Mouse (Mus musculus) CH12.LX (cell line): ENCODE results near the gene Gm5460. TPM values are rescaled to one million over a fixed set of nuclear protein-coding genes. Genes with fewer than 3 reads are reported as not detected.

Source experiments
- DNase-seq: peaks from one replicate; pipeline ENCODE4 v3.0.0-alpha.2; 2013; ENCODE audit errors: extremely low read depth
- H3K27ac ChIP-seq: 2 replicates; pipeline ENCODE4 v1.5.1; 2012; ENCODE audit warnings: low read depth, mild to moderate bottlenecking, control low read depth, moderate library complexity; ENCODE audit not compliant: insufficient read depth
- H3K27me3 ChIP-seq: replicated peaks from 2 replicates; pipeline ENCODE3; 2012; ENCODE audit warnings: inconsistent platforms
- H3K36me3 ChIP-seq, 2 experiments: replicated peaks in 1 of 2; 2 replicates each; pipeline versions ENCODE3 to v1.6.1; 2012; ENCODE audit warnings: inconsistent platforms in 1 of 2, low read length in 1 of 2, mild to moderate bottlenecking in 1 of 2, mixed read lengths in 1 of 2, moderate library complexity in 1 of 2; ENCODE audit not compliant: control insufficient read depth in 1 of 2, insufficient read depth in 1 of 2
- H3K4me1 ChIP-seq, 2 experiments: 2 replicates each; pipeline ENCODE4 v1.6.1; 2012; ENCODE audit warnings: inconsistent platforms in 1 of 2, moderate library complexity in 1 of 2; ENCODE audit not compliant: insufficient read depth in 2 of 2, control insufficient read depth in 1 of 2
- H3K4me2 ChIP-seq: 2 replicates; pipeline ENCODE4 v1.6.1; 2012; ENCODE audit warnings: low read depth, mild to moderate bottlenecking, control low read depth; ENCODE audit not compliant: poor library complexity, insufficient read depth, severe bottlenecking
- H3K4me3 ChIP-seq, 3 experiments: fragments of 150-350 bp in 1 of 3; sonication (generic) in 1 of 3; replicated peaks in 1 of 3; 2 replicates each; pipeline versions ENCODE3 to v1.5.1; 2011 to 2012; ENCODE audit warnings: low read depth in 2 of 3, low read length in 2 of 3, mild to moderate bottlenecking in 2 of 3, moderate library complexity in 2 of 3, control low read depth in 1 of 3, improper control_type of control experiment in 1 of 3, inconsistent platforms in 1 of 3, mixed read lengths in 1 of 3; ENCODE audit not compliant: poor library complexity in 1 of 3
- H3K79me2 ChIP-seq: replicated peaks from 2 replicates; pipeline ENCODE4 v1.6.1; 2012; ENCODE audit warnings: mild to moderate bottlenecking, moderate library complexity; ENCODE audit not compliant: control insufficient read depth, poor library complexity, insufficient read depth, severe bottlenecking; ENCODE audit errors: extremely low read depth
- H3K9ac ChIP-seq: 2 replicates; pipeline ENCODE4 v1.6.1; 2012; ENCODE audit warnings: low read depth, mild to moderate bottlenecking, control low read depth, moderate library complexity; ENCODE audit not compliant: insufficient read depth
- H3K9me3 ChIP-seq: replicated peaks from 2 replicates; pipeline ENCODE3; 2012; ENCODE audit warnings: low read length, inconsistent platforms, mixed read lengths
- BHLHE40 ChIP-seq: IDR thresholded peaks from 2 replicates; pipeline ENCODE4 v1.6.1; 2011; ENCODE audit warnings: mild to moderate bottlenecking, low read depth, low read length, improper control_type of control experiment
- E2F4 ChIP-seq: IDR thresholded peaks from 2 replicates; pipeline ENCODE4 v1.6.1; 2011; ENCODE audit warnings: low read depth, low read length, improper control_type of control experiment; ENCODE audit not compliant: insufficient replicate concordance
- HCFC1 ChIP-seq: IDR thresholded peaks from 2 replicates; pipeline ENCODE4 v1.6.1; 2012; ENCODE audit warnings: low read depth, mild to moderate bottlenecking, inconsistent platforms, low read length, improper control_type of control experiment
- IRF4 ChIP-seq: IDR thresholded peaks from 2 replicates; pipeline ENCODE4 v1.6.1; 2014; ENCODE audit warnings: low read depth, mild to moderate bottlenecking, inconsistent platforms, low read length, improper control_type of control experiment
- JUN ChIP-seq: IDR thresholded peaks from 2 replicates; pipeline ENCODE4 v1.6.1; 2011; ENCODE audit warnings: low read depth, mild to moderate bottlenecking, low read length, improper control_type of control experiment, moderate library complexity; ENCODE audit not compliant: insufficient read depth
- JUND ChIP-seq: conservative IDR thresholded peaks from 2 replicates; pipeline ENCODE4 v1.6.1; 2011; ENCODE audit warnings: low read depth, low read length, improper control_type of control experiment
- KAT2A ChIP-seq: IDR thresholded peaks from 2 replicates; pipeline ENCODE4 v1.6.1; 2012; ENCODE audit warnings: low read length, improper control_type of control experiment, inconsistent platforms; ENCODE audit not compliant: insufficient replicate concordance
- MAFK ChIP-seq: IDR thresholded peaks from 2 replicates; pipeline ENCODE4 v1.6.1; 2011; ENCODE audit warnings: low read length, improper control_type of control experiment; ENCODE audit not compliant: insufficient replicate concordance
- MAX ChIP-seq: IDR thresholded peaks from 2 replicates; pipeline ENCODE4 v1.6.1; 2011; ENCODE audit warnings: low read length, improper control_type of control experiment
- MAZ ChIP-seq: IDR thresholded peaks from 2 replicates; pipeline ENCODE4 v1.6.1; 2012; ENCODE audit warnings: low read depth, mild to moderate bottlenecking, inconsistent platforms, low read length, improper control_type of control experiment, moderate library complexity
- MXI1 ChIP-seq: IDR thresholded peaks from 2 replicates; pipeline ENCODE4 v1.6.1; 2011; ENCODE audit warnings: mild to moderate bottlenecking, low read depth, low read length, improper control_type of control experiment
- MYC ChIP-seq: IDR thresholded peaks from 2 replicates; pipeline ENCODE4 v1.6.1; 2011; ENCODE audit warnings: low read depth, mild to moderate bottlenecking, improper control_type of control experiment, low read length
- NRF1 ChIP-seq: IDR thresholded peaks from 2 replicates; pipeline ENCODE4 v1.6.1; 2014; ENCODE audit warnings: low read depth, mild to moderate bottlenecking, inconsistent platforms, low read length, improper control_type of control experiment, moderate library complexity
- PAX5 ChIP-seq: IDR thresholded peaks from 2 replicates; pipeline ENCODE4 v1.6.1; 2012; ENCODE audit warnings: low read length, inconsistent platforms, mixed read lengths
- POLR2AphosphoS2 ChIP-seq: IDR thresholded peaks from 2 replicates; pipeline ENCODE4 v1.6.1; 2011; ENCODE audit warnings: low read depth, low read length, improper control_type of control experiment
- RAD21 ChIP-seq: IDR thresholded peaks from 2 replicates; pipeline ENCODE4 v1.6.1; 2011; ENCODE audit warnings: low read depth, mild to moderate bottlenecking, low read length, improper control_type of control experiment, moderate library complexity
- SIN3A ChIP-seq: IDR thresholded peaks from 2 replicates; pipeline ENCODE4 v1.6.1; 2012; ENCODE audit warnings: low read length, improper control_type of control experiment, inconsistent platforms
- SMC3 ChIP-seq: IDR thresholded peaks from 2 replicates; pipeline ENCODE4 v1.6.1; 2011; ENCODE audit warnings: low read depth, low read length, improper control_type of control experiment
- TBP ChIP-seq: conservative IDR thresholded peaks from 2 replicates; pipeline ENCODE4 v1.6.1; 2011; ENCODE audit warnings: low read depth, low read length, improper control_type of control experiment
- USF1 ChIP-seq: IDR thresholded peaks from 2 replicates; pipeline ENCODE4 v1.6.1; 2014; ENCODE audit warnings: low read depth, mild to moderate bottlenecking, inconsistent platforms, low read length, improper control_type of control experiment
- USF2 ChIP-seq: conservative IDR thresholded peaks from 2 replicates; pipeline ENCODE4 v1.6.1; 2011; ENCODE audit warnings: low read depth, low read length, improper control_type of control experiment
- ZC3H11A ChIP-seq: IDR thresholded peaks from 2 replicates; pipeline ENCODE4 v1.6.1; 2012; ENCODE audit warnings: low read depth, mild to moderate bottlenecking, inconsistent platforms, low read length, improper control_type of control experiment
- ZKSCAN1 ChIP-seq: IDR thresholded peaks from 2 replicates; pipeline ENCODE4 v1.6.1; 2012; ENCODE audit warnings: low read depth, inconsistent platforms, low read length, improper control_type of control experiment, borderline replicate concordance
- ZMIZ1 ChIP-seq: IDR thresholded peaks from 2 replicates; pipeline ENCODE4 v1.6.1; 2012; ENCODE audit warnings: low read depth, mild to moderate bottlenecking, inconsistent platforms, low read length, improper control_type of control experiment
- dilution Hi-C: fragments of 300-500 bp; cut with MboI; formaldehyde crosslinking; loops from 2 replicates; pipeline ENCODE4 v1.14.3; 2020; ENCODE audit warnings: low sequenced_read_pairs; ENCODE audit not compliant: extremely low pct_unique_long_range_greater_than_20kb, extremely low pct_ligation_motif_present
- in situ Hi-C: fragments of 300-500 bp; cut with MboI; formaldehyde crosslinking; loops from 3 replicates; pipeline ENCODE4 v1.14.3; 2019; ENCODE audit warnings: low sequenced_read_pairs, low pct_ligation_motif_present, low pct_unique_long_range_greater_than_20kb, mixed read lengths
- polyA plus RNA-seq: library from polyadenylated mRNA; unstranded; fragments of >175 nt; gene quantifications from 2 replicates; pipeline ENCODE4 v1.2.1, GENCODE M21; 2012; ENCODE audit warnings: low read depth; ENCODE audit not compliant: insufficient read length
- total RNA-seq, 2 experiments: library from RNA; depleted of rRNA; stranded (reverse); fragments of 300-350 nt in 1 of 2; fragments of >200 nt in 1 of 2; gene quantifications; 2 replicates each; pipeline ENCODE4 v1.2.3; 2012 to 2014

Gm5460 gene
- total and polyA plus RNA-seq, 3 experiments, result not detected

DNA sequence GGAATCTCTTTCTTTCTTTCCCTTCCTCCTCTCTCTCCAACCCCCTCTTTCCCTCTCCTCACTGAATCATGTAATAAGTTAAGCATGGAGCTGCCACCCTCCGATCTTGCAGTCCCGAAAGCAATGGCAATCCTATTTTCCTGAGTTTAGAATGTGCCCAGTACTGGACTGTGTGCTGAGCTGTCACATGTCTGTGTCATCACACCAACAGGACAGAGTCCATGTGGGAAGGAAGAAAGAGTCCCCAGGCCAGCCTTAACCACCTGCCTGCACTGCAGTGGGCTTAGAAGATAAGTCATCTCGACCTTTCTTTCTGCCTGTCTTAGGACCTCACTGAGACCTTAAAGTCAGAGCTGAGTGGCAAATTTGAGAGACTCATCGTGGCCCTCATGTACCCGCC is 74.9 kb downstream of the Gm5460 start:
- Histone ChIP-seq H3K4me2 (no peak overlapping the region), H3K27me3 (no peaks in the 10 kb centered on the region), H3K4me1 (peaks cover 2 to 5% of the 10 kb centered on the region in 2 experiments; a peak in 1 of 4 replicates), H3K9ac (no peak overlapping the region), H3K79me2 (no peaks in the 10 kb centered on the region), H3K4me3 (no peak overlapping the region)
- in situ Hi-C loops, result no loop called here
- DNase-seq, result no peak
- TF ChIP-seq USF2 (no peak), USF1 (no peak), JUND (no peak), IRF4 (no peak), POLR2AphosphoS2 (no peak), SIN3A (no peak), ZKSCAN1 (no peak), MYC (no peak), SMC3 (no peak), TBP (no peak), PAX5 (no peak), NRF1 (no peak), MAX (no peak), HCFC1 (no peak)
- TF ChIP-seq, all 38 proteins: peak for 0
- dilution Hi-C loops, result no loop called here
- H3K36me3 ChIP-seq, result no peaks in the 10 kb centered on the region
- H3K9me3 ChIP-seq, result no peaks in the 10 kb centered on the region
- H3K27ac ChIP-seq, result no peak overlapping the region

DNA sequence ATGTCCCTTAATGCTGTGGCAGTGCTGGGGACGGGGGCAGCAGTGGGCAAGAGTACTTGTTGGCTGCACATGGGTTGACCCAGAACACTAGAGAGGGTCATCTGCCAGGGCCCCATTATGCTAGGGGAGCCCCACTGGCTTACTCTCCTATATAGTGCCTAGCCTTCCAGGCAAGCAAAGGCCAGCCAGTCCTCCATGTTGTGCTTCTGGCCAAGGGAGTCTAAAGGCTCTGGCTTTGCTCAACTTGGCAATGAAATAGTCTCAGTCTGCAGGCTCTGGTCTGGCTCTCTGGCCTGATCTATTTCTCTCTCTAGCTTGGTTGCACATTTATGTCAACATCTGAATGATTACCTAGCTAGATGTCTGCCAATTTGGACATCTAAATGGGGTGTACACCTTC is 76.3 kb downstream of the Gm5460 start:
- H3K27ac ChIP-seq, result no peak overlapping the region
- no peak overlapping the region for H3K4me2 ChIP-seq
- no peak overlapping the region for H3K9ac ChIP-seq
- H3K9me3 ChIP-seq, result no peaks in the 10 kb centered on the region
- no peaks in the 10 kb centered on the region for H3K27me3 ChIP-seq
- no peaks in the 10 kb centered on the region for H3K79me2 ChIP-seq
- no peak for TF ChIP-seq MXI1
- no peak for TF ChIP-seq RAD21
- TF ChIP-seq BHLHE40, result no peak
- no peak for TF ChIP-seq ZMIZ1
- TF ChIP-seq SIN3A, result no peak
- no peak for TF ChIP-seq PAX5
- no peak for TF ChIP-seq MAX
- TF ChIP-seq ZC3H11A, result no peak
- no peak for TF ChIP-seq MAFK
- no peak for TF ChIP-seq E2F4
- no peak for TF ChIP-seq JUN
- no peak for TF ChIP-seq KAT2A
- no peak for TF ChIP-seq MAZ
- no peak for TF ChIP-seq MYC
- TF ChIP-seq USF2, result no peak
- no peak for TF ChIP-seq SMC3
- TF ChIP-seq, all 38 proteins: peak for 0
- Histone ChIP-seq H3K4me3 (no peak overlapping the region), H3K36me3 (no peaks in the 10 kb centered on the region), H3K4me1 (peaks cover 0 to 1% of the 10 kb centered on the region in 2 experiments; a peak in 1 of 4 replicates)
- in situ Hi-C loops, result no loop called here
- no peak for DNase-seq
- dilution Hi-C loops, result no loop called here
